Mouse (Mus musculus): ENCODE measurements at regions not wholly inside any gene's neighbourhood (a gene's known extent, or its start where the extent isn't known, plus 50 kb on each side); places are given as distances from the start of the nearest gene placed in this dataset.

GRCm38 (mm10) chrX:99249038-99249607 is 113.2 kb downstream of the Efnb1 start:
- WGBS = 76% methylated on average over 5 of the region's 5 CpGs
- no peaks in the 10 kb centered on the region for H3K9me3 ChIP-seq (ENCODE audit: control insufficient read depth, low read length)
- no peaks in the 10 kb centered on the region for H3K36me3 ChIP-seq (ENCODE audit: control insufficient read depth, insufficient read depth, low read length)
- H3K4me3 ChIP-seq (ENCODE audit: low read length) = no peak overlapping the region
- no peak overlapping the region for H3K27ac ChIP-seq (ENCODE audit: low read depth, low read length)
- H3K4me2 ChIP-seq (replicated peaks; ENCODE audit: low read depth, low read length) = no peak overlapping the region
- no peaks in the 10 kb centered on the region for H3K4me1 ChIP-seq (ENCODE audit: control insufficient read depth, insufficient read depth, low read length)
- no peak for ATAC-seq (ENCODE audit: low FRiP score, low TSS enrichment)
- H3K9ac ChIP-seq (ENCODE audit: low read depth, low read length) = no peak overlapping the region
- H3K27me3 ChIP-seq (ENCODE audit: control insufficient read depth, insufficient read depth, low read length) = no peaks in the 10 kb centered on the region; the same call in 1 of the 2 replicates

GRCm38 (mm10) chrX:99248181-99248580 is 112.3 kb downstream of the Efnb1 start:
- Histone ChIP-seq H3K4me2 (replicated peaks; ENCODE audit: low read depth, low read length) (no peak overlapping the region), H3K36me3 (ENCODE audit: control insufficient read depth, insufficient read depth, low read length) (no peaks in the 10 kb centered on the region), H3K4me1 (ENCODE audit: control insufficient read depth, insufficient read depth, low read length) (no peaks in the 10 kb centered on the region), H3K27me3 (ENCODE audit: control insufficient read depth, insufficient read depth, low read length) (no peaks in the 10 kb centered on the region; the same call in 1 of the 2 replicates), H3K27ac (ENCODE audit: low read depth, low read length) (no peak overlapping the region), H3K9me3 (ENCODE audit: control insufficient read depth, low read length) (no peaks in the 10 kb centered on the region), H3K4me3 (ENCODE audit: low read length) (no peak overlapping the region), H3K9ac (ENCODE audit: low read depth, low read length) (no peak overlapping the region)
- ATAC-seq (ENCODE audit: low FRiP score, low TSS enrichment) = no peak
- 84% methylated on average over 5 of the region's 5 CpGs for WGBS

DNA sequence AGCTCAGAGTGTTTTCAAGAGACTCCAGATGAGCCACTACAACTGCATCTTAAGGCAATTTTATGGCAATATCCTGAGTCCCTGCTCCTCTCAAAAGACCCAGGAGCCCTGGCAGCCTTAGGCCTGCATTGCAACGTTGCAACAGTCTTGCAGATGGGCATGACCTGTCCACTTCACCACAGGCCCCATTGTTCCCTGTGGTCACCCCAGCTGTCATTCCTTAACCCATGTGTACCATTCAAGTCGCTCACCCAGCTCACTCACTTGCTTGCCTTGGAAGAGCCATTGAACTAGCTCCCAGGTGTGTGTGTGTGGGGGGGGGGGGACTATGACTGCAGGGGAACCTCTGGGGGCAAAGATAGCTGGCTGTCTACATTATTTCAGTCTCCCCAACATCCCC is 110.8 kb downstream of the Efnb1 start:
- Histone ChIP-seq H3K27ac (ENCODE audit: low read depth, low read length) (no peak overlapping the region), H3K9ac (ENCODE audit: low read depth, low read length) (no peak overlapping the region), H3K4me3 (ENCODE audit: low read length) (no peak overlapping the region), H3K9me3 (ENCODE audit: control insufficient read depth, low read length) (no peaks in the 10 kb centered on the region), H3K36me3 (ENCODE audit: control insufficient read depth, insufficient read depth, low read length) (no peaks in the 10 kb centered on the region), H3K4me1 (ENCODE audit: control insufficient read depth, insufficient read depth, low read length) (no peaks in the 10 kb centered on the region), H3K27me3 (ENCODE audit: control insufficient read depth, insufficient read depth, low read length) (no peaks in the 10 kb centered on the region; the same call in 1 of the 2 replicates), H3K4me2 (replicated peaks; ENCODE audit: low read depth, low read length) (no peak overlapping the region)
- WGBS = 69% methylated on average over 2 of the region's 2 CpGs
- no peak for ATAC-seq (ENCODE audit: low FRiP score, low TSS enrichment)

GRCm38 (mm10) chrX:99246051-99246450 is 110.1 kb downstream of the Efnb1 start:
- Histone ChIP-seq H3K9me3 (ENCODE audit: control insufficient read depth, low read length) (no peaks in the 10 kb centered on the region), H3K4me1 (ENCODE audit: control insufficient read depth, insufficient read depth, low read length) (no peaks in the 10 kb centered on the region), H3K36me3 (ENCODE audit: control insufficient read depth, insufficient read depth, low read length) (no peaks in the 10 kb centered on the region), H3K4me3 (ENCODE audit: low read length) (no peak overlapping the region), H3K9ac (ENCODE audit: low read depth, low read length) (no peak overlapping the region), H3K27me3 (ENCODE audit: control insufficient read depth, insufficient read depth, low read length) (no peaks in the 10 kb centered on the region; the same call in 1 of the 2 replicates), H3K4me2 (replicated peaks; ENCODE audit: low read depth, low read length) (no peak overlapping the region), H3K27ac (ENCODE audit: low read depth, low read length) (no peak overlapping the region)
- WGBS = 92% methylated on average over 8 of the region's 8 CpGs
- no peak for ATAC-seq (ENCODE audit: low FRiP score, low TSS enrichment)

- 81% methylated on average over 3 of the region's 3 CpGs for WGBS
- H3K9me3 ChIP-seq (ENCODE audit: control insufficient read depth, low read length) = no peaks in the 10 kb centered on the region
- H3K4me3 ChIP-seq (ENCODE audit: low read length) = no peak overlapping the region
- no peak overlapping the region for H3K27ac ChIP-seq (ENCODE audit: low read depth, low read length)
- ATAC-seq (ENCODE audit: low FRiP score, low TSS enrichment) = no peak
- H3K4me2 ChIP-seq (replicated peaks; ENCODE audit: low read depth, low read length) = no peak overlapping the region
- no peak overlapping the region for H3K9ac ChIP-seq (ENCODE audit: low read depth, low read length)
- H3K36me3 ChIP-seq (ENCODE audit: control insufficient read depth, insufficient read depth, low read length) = no peaks in the 10 kb centered on the region
- no peaks in the 10 kb centered on the region; the same call in 1 of the 2 replicates for H3K27me3 ChIP-seq (ENCODE audit: control insufficient read depth, insufficient read depth, low read length)
- H3K4me1 ChIP-seq (ENCODE audit: control insufficient read depth, insufficient read depth, low read length) = no peaks in the 10 kb centered on the region
Observed at GRCm38 (mm10) chrX:99245541-99245940, 109.6 kb downstream of the Efnb1 start.

GRCm38 (mm10) chrX:99243251-99243650 is 107.3 kb downstream of the Efnb1 start:
- H3K27ac ChIP-seq (ENCODE audit: low read depth, low read length) = no peak overlapping the region
- no peak overlapping the region for H3K4me2 ChIP-seq (replicated peaks; ENCODE audit: low read depth, low read length)
- H3K4me1 ChIP-seq (ENCODE audit: control insufficient read depth, insufficient read depth, low read length) = no peaks in the 10 kb centered on the region
- no peaks in the 10 kb centered on the region for H3K36me3 ChIP-seq (ENCODE audit: control insufficient read depth, insufficient read depth, low read length)
- no peak overlapping the region for H3K9ac ChIP-seq (ENCODE audit: low read depth, low read length)
- no peak overlapping the region for H3K4me3 ChIP-seq (ENCODE audit: low read length)
- WGBS = 89% methylated on average over 5 of the region's 5 CpGs
- H3K27me3 ChIP-seq (ENCODE audit: control insufficient read depth, insufficient read depth, low read length) = no peaks in the 10 kb centered on the region; the same call in 1 of the 2 replicates
- H3K9me3 ChIP-seq (ENCODE audit: control insufficient read depth, low read length) = no peaks in the 10 kb centered on the region
- ATAC-seq (ENCODE audit: low FRiP score, low TSS enrichment) = no peak

DNA sequence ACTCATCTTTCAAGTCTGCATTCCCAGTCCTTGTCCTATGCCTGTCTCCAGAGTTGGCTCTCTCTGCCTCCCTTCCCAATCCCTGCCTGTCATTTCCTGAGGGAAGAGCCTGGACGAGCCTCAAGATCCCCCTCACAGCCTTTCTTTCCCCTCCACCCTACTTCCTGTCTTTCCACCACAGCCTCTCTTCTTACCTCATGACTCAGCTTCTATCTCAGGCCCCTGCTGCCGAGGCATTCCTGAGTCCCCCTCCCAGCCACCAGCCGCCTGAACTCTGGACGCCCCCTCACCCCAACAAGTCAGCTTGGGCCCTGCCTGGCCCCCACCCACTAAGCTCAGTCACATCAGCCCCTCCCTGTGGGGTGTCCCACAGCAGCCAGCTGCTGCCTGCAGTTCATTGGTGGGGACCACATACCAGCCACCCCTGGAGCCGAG is 105.8 kb downstream of the Efnb1 start:
- peaks cover 2% of the 10 kb centered on the region; the same call in 1 of the 2 replicates for H3K27me3 ChIP-seq (ENCODE audit: control insufficient read depth, insufficient read depth, low read length)
- peak; percentile 68 for ATAC-seq (ENCODE audit: low FRiP score, low TSS enrichment)
- H3K27ac ChIP-seq (ENCODE audit: low read depth, low read length) = no peak overlapping the region
- H3K4me1 ChIP-seq (ENCODE audit: control insufficient read depth, insufficient read depth, low read length) = no peaks in the 10 kb centered on the region
- no peak overlapping the region for H3K4me3 ChIP-seq (ENCODE audit: low read length)
- no peak overlapping the region for H3K4me2 ChIP-seq (replicated peaks; ENCODE audit: low read depth, low read length)
- H3K36me3 ChIP-seq (ENCODE audit: control insufficient read depth, insufficient read depth, low read length) = no peaks in the 10 kb centered on the region
- no peaks in the 10 kb centered on the region for H3K9me3 ChIP-seq (ENCODE audit: control insufficient read depth, low read length)
- 46% methylated on average over 5 of the region's 5 CpGs for WGBS
- no peak overlapping the region for H3K9ac ChIP-seq (ENCODE audit: low read depth, low read length)

- Histone ChIP-seq H3K9ac (ENCODE audit: low read depth, low read length) (no peak overlapping the region), H3K36me3 (ENCODE audit: control insufficient read depth, insufficient read depth, low read length) (no peaks in the 10 kb centered on the region), H3K27ac (ENCODE audit: low read depth, low read length) (no peak overlapping the region), H3K4me3 (ENCODE audit: low read length) (no peak overlapping the region), H3K4me2 (replicated peaks; ENCODE audit: low read depth, low read length) (no peak overlapping the region), H3K27me3 (ENCODE audit: control insufficient read depth, insufficient read depth, low read length) (peaks cover 5% of the 10 kb centered on the region; the same call in 1 of the 2 replicates), H3K4me1 (ENCODE audit: control insufficient read depth, insufficient read depth, low read length) (0 out of 2 replicates have a peak, but pooled peaks cover 7% of the 10 kb centered on the region), H3K9me3 (ENCODE audit: control insufficient read depth, low read length) (no peaks in the 10 kb centered on the region)
- WGBS = 65% methylated on average over 3 of the region's 3 CpGs
- no peak for ATAC-seq (ENCODE audit: low FRiP score, low TSS enrichment)
Observed at GRCm38 (mm10) chrX:99233035-99233434, 97.1 kb downstream of the Efnb1 start.

DNA sequence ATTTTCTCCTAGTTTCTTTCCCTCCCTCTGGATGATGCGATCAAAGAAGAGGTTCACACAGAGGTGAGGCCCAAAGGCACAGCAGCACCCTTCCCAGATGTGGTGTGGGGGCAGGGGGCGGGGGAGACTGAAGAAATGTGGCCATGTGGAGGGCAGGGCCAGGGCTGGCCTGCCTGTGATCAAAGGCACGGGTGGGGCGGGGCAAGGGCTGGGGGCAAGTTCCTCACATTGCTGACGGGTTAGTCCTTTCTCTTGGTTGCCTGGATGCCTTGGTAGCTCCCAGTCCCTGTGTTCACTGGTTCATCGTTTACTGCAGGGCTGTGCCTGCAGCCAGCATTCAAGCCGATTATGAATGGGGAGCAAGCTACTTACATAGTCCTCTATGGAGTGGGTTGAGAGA is 96.4 kb downstream of the Efnb1 start:
- WGBS = 50% methylated on average over 7 of the region's 7 CpGs
- H3K4me2 ChIP-seq (replicated peaks; ENCODE audit: low read depth, low read length) = no peak overlapping the region
- H3K36me3 ChIP-seq (ENCODE audit: control insufficient read depth, insufficient read depth, low read length) = no peaks in the 10 kb centered on the region
- no peak overlapping the region for H3K9ac ChIP-seq (ENCODE audit: low read depth, low read length)
- H3K27me3 ChIP-seq (ENCODE audit: control insufficient read depth, insufficient read depth, low read length) = peaks cover 5% of the 10 kb centered on the region; the same call in 1 of the 2 replicates
- no peak overlapping the region for H3K4me3 ChIP-seq (ENCODE audit: low read length)
- H3K27ac ChIP-seq (ENCODE audit: low read depth, low read length) = no peak overlapping the region
- H3K4me1 ChIP-seq (ENCODE audit: control insufficient read depth, insufficient read depth, low read length) = 0 out of 2 replicates have a peak, but pooled peaks cover 7% of the 10 kb centered on the region
- H3K9me3 ChIP-seq (ENCODE audit: control insufficient read depth, low read length) = no peaks in the 10 kb centered on the region
- no peak for ATAC-seq (ENCODE audit: low FRiP score, low TSS enrichment)
